Mouse (Mus musculus): ENCODE results near the gene Radil.

- TF ChIP-seq GATA1 (IDR thresholded peaks at IDR 0.05; ENCODE audit: borderline replicate concordance, low read length) (no peak), FLI1 (IDR thresholded peaks at IDR 0.05; ENCODE audit: low read length) (no peak)
Observed at GRCm38 (mm10) chr5:142574323-142575057, 23.6 kb upstream of the Radil start.
